Mouse (Mus musculus) adipocyte (in vitro differentiated cells): ENCODE data around the gene Gpcpd1.
"Not testable (repeated sequence)": the region's sequence is repeated elsewhere in the genome, so short reads cannot be mapped to it uniquely, and the experiment has no call there.

Experiments used
- DNase-seq: peaks from one replicate; pipeline ENCODE4 v3.0.0-alpha.2; 2016; ENCODE audit warnings: low spot score

Gene Gpcpd1

GRCm38 (mm10) chr2:132587240-132587779 lies at the start of gene Gpcpd1:
Gene Gpcpd1 (minus strand): TSS chr2:132587729.
- DNase-seq = no peak

- no peak for DNase-seq
These were observed 49.0 kb upstream of the Gpcpd1 start for GRCm38 (mm10) chr2:132636534-132636933.

GRCm38 (mm10) chr2:132628626-132629025 lies 41.1 kb upstream of the Gpcpd1 start:
- DNase-seq = no peak

- no peak for DNase-seq
These were observed 35.6 kb upstream of the Gpcpd1 start for GRCm38 (mm10) chr2:132623092-132623491.

- no peak for DNase-seq
These were observed 30.2 kb upstream of the Gpcpd1 start for GRCm38 (mm10) chr2:132617693-132618092.

- peak; percentile 66 for DNase-seq
These were observed 26.2 kb upstream of the Gpcpd1 start for GRCm38 (mm10) chr2:132613581-132614188.

GRCm38 (mm10) chr2:132611551-132612233 lies 24.2 kb upstream of the Gpcpd1 start:
- DNase-seq = no peak

GRCm38 (mm10) chr2:132607141-132608093 lies 19.9 kb upstream of the Gpcpd1 start:
- DNase-seq = peak; percentile 83

GRCm38 (mm10) chr2:132605795-132606563 lies 18.4 kb upstream of the Gpcpd1 start:
- DNase-seq = no peak

GRCm38 (mm10) chr2:132604922-132605321 lies 17.4 kb upstream of the Gpcpd1 start:
- DNase-seq = no peak

GRCm38 (mm10) chr2:132603706-132604105 lies 16.2 kb upstream of the Gpcpd1 start:
- DNase-seq = peak; percentile 79

GRCm38 (mm10) chr2:132601777-132602176 lies 14.2 kb upstream of the Gpcpd1 start:
- no peak for DNase-seq

GRCm38 (mm10) chr2:132600081-132600480 lies 12.6 kb upstream of the Gpcpd1 start:
- DNase-seq = no peak

GRCm38 (mm10) chr2:132599127-132599526 lies 11.6 kb upstream of the Gpcpd1 start:
- DNase-seq = peak; percentile 100

- no peak for DNase-seq
These were observed 10.4 kb upstream of the Gpcpd1 start for GRCm38 (mm10) chr2:132597866-132598480.

GRCm38 (mm10) chr2:132597226-132597625 lies 9.7 kb upstream of the Gpcpd1 start:
- DNase-seq = no peak

GRCm38 (mm10) chr2:132595601-132596235 lies 8.2 kb upstream of the Gpcpd1 start:
- DNase-seq = no peak

- no peak for DNase-seq
These were observed 4.6 kb upstream of the Gpcpd1 start for GRCm38 (mm10) chr2:132592126-132592525.

- not testable (repeated sequence) for DNase-seq
These were observed 4.0 kb upstream of the Gpcpd1 start for GRCm38 (mm10) chr2:132591579-132591978.

GRCm38 (mm10) chr2:132589906-132590538 lies 2.5 kb upstream of the Gpcpd1 start:
- no peak for DNase-seq
